Mouse (Mus musculus) bone marrow, adult 2 months (tissue): ENCODE data around the gene Zfp563. TPM values are rescaled to one million over a fixed set of nuclear protein-coding genes. Genes with fewer than 3 reads are reported as not detected.

Experiments used
- H3K27ac ChIP-seq: fragments of 200-500 bp; 2 replicates; pipeline ENCODE4 v1.5.1; 2012; ENCODE audit warnings: low read depth, mild to moderate bottlenecking, control low read depth, inconsistent platforms, low read length; ENCODE audit not compliant: control insufficient read depth, poor library complexity, insufficient read depth
- H3K4me1 ChIP-seq: fragments of 200-500 bp; 2 replicates; pipeline ENCODE4 v1.6.1; 2011; ENCODE audit warnings: low read length; ENCODE audit not compliant: control insufficient read depth, insufficient read depth
- H3K4me3 ChIP-seq: fragments of 200-500 bp; replicated peaks from 2 replicates; pipeline ENCODE3; 2011; ENCODE audit warnings: mild to moderate bottlenecking, low read depth, low read length, control low read depth; ENCODE audit not compliant: control insufficient read depth
- CTCF ChIP-seq: fragments of 200-500 bp; IDR thresholded peaks from 2 replicates; pipeline ENCODE4 v1.5.1; 2011; ENCODE audit warnings: low read length, control low read depth; ENCODE audit not compliant: control insufficient read depth, insufficient read depth
- POLR2A ChIP-seq: fragments of 200-500 bp; IDR thresholded peaks from 2 replicates; pipeline ENCODE4 v1.6.1; 2011; ENCODE audit warnings: low read depth, mild to moderate bottlenecking, control low read depth, low read length, borderline replicate concordance; ENCODE audit not compliant: control insufficient read depth
- whole genome bisulfite sequencing: fragments of 180-500 bp; shearing (Covaris S2); methylation state at CpG from one replicate; pipeline ENCODE4 v1.1.7; 2018; 5-methylcytosine and 5-hydroxymethylcytosine counted together
- polyA plus RNA-seq: library from polyadenylated mRNA; stranded (reverse); fragments of >200 nt; gene quantifications from 2 replicates; pipeline ENCODE4 v1.2.4, GENCODE M21; 2011; ENCODE audit warnings: low replicate concordance; ENCODE audit not compliant: missing spikeins, insufficient read depth, insufficient read length

Zfp563 gene
- 1.5 and 2.6 TPM in 2 replicates for polyA plus RNA-seq

- Histone ChIP-seq H3K4me3 (peak within 1 kb of the TSS; percentile 97), H3K4me1 (no peaks in the 10 kb centered on the region; the same call in 1 of the 2 replicates), H3K27ac (peak within 1 kb of the TSS; percentile 39)
- TF ChIP-seq CTCF (no peak), POLR2A (peak; percentile 51; the same call in 1 of the 2 replicates)
- 5% methylated on average over 33 of the region's 34 CpGs for WGBS
These were observed at the start of gene Zfp563 for GRCm38 (mm10) chr17:33089220-33089949. Gene Zfp563 (plus strand): TSS chr17:33089310.

- Histone ChIP-seq H3K4me3 (no peak overlapping the region), H3K4me1 (no peaks in the 10 kb centered on the region), H3K27ac (no peak overlapping the region)
- no peak for TF ChIP-seq POLR2A
- no peak for TF ChIP-seq CTCF
- WGBS: 0% methylated on average over 1 of the region's 1 CpGs
These were observed 30.3 kb upstream of the Zfp563 start for GRCm38 (mm10) chr17:33058791-33059190.

GRCm38 (mm10) chr17:33063001-33063400, 26.1 kb upstream of the Zfp563 start:
- WGBS: 0% methylated on average over 1 of the region's 1 CpGs
- Histone ChIP-seq H3K4me1 (no peaks in the 10 kb centered on the region), H3K27ac (no peak overlapping the region), H3K4me3 (no peak overlapping the region)
- no peak for TF ChIP-seq POLR2A
- TF ChIP-seq CTCF: no peak

- Histone ChIP-seq H3K4me3 (no peak within 1 kb of the TSS), H3K4me1 (no peaks in the 10 kb centered on the region), H3K27ac (no peak within 1 kb of the TSS)
- TF ChIP-seq CTCF: no peak
- no peak for TF ChIP-seq POLR2A
- 35% methylated on average over 1 of the region's 1 CpGs for WGBS
These were observed 21.2 kb upstream of the Zfp563 start, which contains the start of gene 4921501E09Rik for GRCm38 (mm10) chr17:33067958-33068357. Gene 4921501E09Rik (minus strand): TSS chr17:33068058.

GRCm38 (mm10) chr17:33091630-33092029, 2.5 kb downstream of the Zfp563 start:
- Histone ChIP-seq H3K4me3 (no peak overlapping the region), H3K4me1 (no peaks in the 10 kb centered on the region; the same call in 1 of the 2 replicates), H3K27ac (no peak overlapping the region)
- 86% methylated on average over 1 of the region's 1 CpGs for WGBS
- no peak for TF ChIP-seq CTCF
- no peak for TF ChIP-seq POLR2A

- peak overlapping the region; percentile 99 for H3K4me3 ChIP-seq
- peak overlapping the region; percentile 36 for H3K27ac ChIP-seq
- TF ChIP-seq CTCF (no peak), POLR2A (peak; percentile 24; the same call in 1 of the 2 replicates)
- 3% methylated on average over 31 of the region's 31 CpGs for WGBS
- no peaks in the 10 kb centered on the region; the same call in 1 of the 2 replicates for H3K4me1 ChIP-seq
These were observed 3.5 kb downstream of the Zfp563 start for GRCm38 (mm10) chr17:33092391-33093193.

GRCm38 (mm10) chr17:33097396-33097795, 8.3 kb downstream of the Zfp563 start:
- Histone ChIP-seq H3K4me1 (no peaks in the 10 kb centered on the region; the same call in 1 of the 2 replicates), H3K4me3 (no peak overlapping the region), H3K27ac (no peak overlapping the region)
- 67% methylated on average over 2 of the region's 2 CpGs for WGBS
- TF ChIP-seq POLR2A (no peak), CTCF (no peak)

- no peak overlapping the region for H3K4me3 ChIP-seq
- H3K27ac ChIP-seq: no peak overlapping the region
- TF ChIP-seq CTCF: no peak
- no peak for TF ChIP-seq POLR2A
- no peaks in the 10 kb centered on the region for H3K4me1 ChIP-seq
These were observed 35.4 kb downstream of the Zfp563 start for GRCm38 (mm10) chr17:33124546-33124945.
